Mouse (Mus musculus) Patski (cell line): ENCODE measurements around the gene Spon1. TPM values are rescaled to one million over a fixed set of nuclear protein-coding genes. Genes with fewer than 3 reads are reported as not detected.
A peak's percentile ranks its signal among the peaks of the same experiment; 100 is the strongest.

Experiments
- ATAC-seq: fragments of 100-300 bp; one replicate; pipeline ENCODE4 v1.8.0; 2021
- CTCF ChIA-PET: fragments of 350-600 bp; sonication (Branson Sonifier 250); formaldehyde crosslinking; loops from one replicate; lab custom pipeline; 2022; ENCODE audit warnings: inconsistent platforms; lab: Charles Lee
- POLR2A ChIA-PET: fragments of 350-600 bp; sonication (Branson Sonifier 250); formaldehyde crosslinking; loops from one replicate; lab custom pipeline; 2022; ENCODE audit warnings: antibody characterized with exemption, inconsistent platforms; lab: Charles Lee
- DNase-seq: peaks from one replicate; pipeline ENCODE4 v3.0.0-alpha.2; 2011; ENCODE audit warnings: low read depth, low spot score
- H3K27me3 ChIP-seq: fragments of 371-371 bp; one replicate; pipeline ENCODE4 v1.5.1; 2021
- CTCF ChIP-seq: fragments of 100-300 bp; IDR thresholded peaks from one replicate; pipeline ENCODE4 v1.5.1; 2021
- in situ Hi-C: fragments of 300-500 bp; cut with MboI; formaldehyde crosslinking; loops from 3 replicates; pipeline ENCODE4 v1.11.1; 2018; ENCODE audit warnings: low pct_unique_long_range_greater_than_20kb, mixed read lengths
- polyA plus RNA-seq: library from polyadenylated mRNA; unstranded; gene quantifications from one replicate; pipeline ENCODE4 v1.2.3, GENCODE M21; 2021

Spon1 gene
- polyA plus RNA-seq, 1 experiment from 2014 or later: 0.33 TPM

DNA sequence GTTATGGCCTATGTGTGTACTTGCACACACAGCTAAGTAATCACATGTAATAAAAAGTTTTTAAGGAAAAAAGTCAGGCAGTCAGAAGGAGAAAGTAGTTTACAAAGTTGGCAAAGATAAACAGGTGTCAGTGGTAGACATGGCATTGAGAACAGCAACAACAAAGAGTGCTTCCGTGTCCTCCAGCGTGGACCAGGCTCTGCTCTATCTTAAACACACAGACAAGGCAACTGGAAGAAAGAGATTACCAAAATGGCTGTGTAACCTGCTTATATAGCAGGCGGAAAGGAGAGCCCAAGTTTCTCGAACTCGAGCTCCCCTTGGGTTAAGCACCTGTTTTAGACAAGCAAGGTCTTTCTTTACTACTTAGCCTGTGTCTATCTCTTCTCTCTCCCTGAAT, 314.5 kb downstream of the Spon1 start:
- TF ChIP-seq CTCF: no peak
- POLR2A ChIA-PET: no interaction called here
- ATAC-seq (no peak), DNase-seq (no peak)
- H3K27me3 ChIP-seq: no peaks in the 10 kb centered on the region
- in situ Hi-C loops: no loop called here
- CTCF ChIA-PET: interaction anchor here (1.3 to 1.8 kb wide), 3 partner anchors 103 to 133 kb away, joined by 3 to 6 read pairs (median 3); no protein-coding TSS in a partner anchor

DNA sequence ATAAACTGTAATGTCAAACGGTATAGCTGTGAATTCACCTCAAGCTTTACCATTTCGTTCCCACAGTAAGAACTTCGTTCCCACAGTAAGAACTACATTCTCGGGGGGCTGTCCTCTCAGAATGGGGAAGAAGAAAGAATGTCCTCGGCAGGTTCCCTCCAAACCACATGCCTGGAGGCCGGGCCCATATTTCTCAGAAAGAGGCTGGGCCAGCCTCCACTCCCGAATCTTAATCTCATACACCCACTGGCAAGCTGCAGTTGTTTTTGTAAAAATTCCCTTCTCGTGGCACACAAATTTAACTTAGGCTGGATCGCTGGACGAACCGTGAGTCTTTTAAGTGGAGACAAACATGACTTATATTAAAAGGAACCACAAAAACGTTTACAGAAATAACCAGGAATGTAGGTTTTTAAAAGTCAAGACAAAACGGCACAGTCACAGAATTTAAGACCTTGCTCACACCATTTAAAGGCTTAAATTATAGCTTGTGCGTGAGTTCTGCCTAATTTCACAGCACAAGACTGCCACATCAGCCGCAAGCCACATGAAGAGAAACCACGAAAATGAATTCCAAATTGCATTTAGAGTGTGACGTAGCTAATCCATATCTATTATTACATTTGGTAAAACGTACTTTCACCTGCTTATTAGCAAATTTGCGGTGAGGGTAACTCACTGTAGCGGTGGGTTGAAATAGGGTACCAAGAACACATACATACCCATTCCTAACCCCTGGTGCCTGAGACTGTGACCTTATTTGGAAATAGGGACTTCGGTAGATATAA, 316.0 kb downstream of the Spon1 start:
- ATAC-seq (no peak), DNase-seq (no peak)
- no peaks in the 10 kb centered on the region for H3K27me3 ChIP-seq
- TF ChIP-seq CTCF: no peak
- POLR2A ChIA-PET: interaction anchor here (0.8 to 1.2 kb wide), 2 partner anchors 20 to 131 kb away, joined by 3 read pairs; no protein-coding TSS in a partner anchor
- in situ Hi-C loops: no loop called here
- CTCF ChIA-PET: interaction anchor here (0.7 to 1.2 kb wide), 3 partner anchors 9 to 131 kb away, joined by 3 read pairs; no protein-coding TSS in a partner anchor

GRCm38 (mm10) chr7:114083088-114083487, 317.3 kb downstream of the Spon1 start:
- no peaks in the 10 kb centered on the region for H3K27me3 ChIP-seq
- TF ChIP-seq CTCF: no peak
- POLR2A ChIA-PET: no interaction called here
- CTCF ChIA-PET: no interaction called here
- DNase-seq (no peak), ATAC-seq (no peak)
- in situ Hi-C loops: no loop called here

DNA sequence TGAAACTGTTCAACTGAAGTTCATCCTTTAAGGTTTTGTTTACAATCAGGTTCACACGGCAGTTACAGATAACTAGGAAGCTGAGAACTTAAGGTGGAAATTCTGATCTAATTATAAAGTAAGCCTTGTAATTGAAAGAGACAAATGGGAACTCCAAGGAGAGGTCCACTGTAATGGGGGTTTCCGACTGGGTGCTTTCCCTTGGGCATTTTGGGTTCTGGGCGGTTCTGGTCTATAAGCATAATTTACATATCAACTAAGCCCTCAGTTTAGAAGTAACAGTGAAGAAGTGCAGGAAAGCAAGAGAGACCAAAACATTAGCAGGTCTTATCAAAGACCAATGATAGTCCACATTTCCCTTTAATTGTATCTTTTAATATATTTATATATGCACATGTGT, 318.0 kb downstream of the Spon1 start:
- DNase-seq: no peak
- ATAC-seq: no peak
- no peaks in the 10 kb centered on the region for H3K27me3 ChIP-seq
- ChIA-PET POLR2A (no interaction called here), CTCF (no interaction called here)
- in situ Hi-C loops: no loop called here
- no peak for TF ChIP-seq CTCF

- DNase-seq (no peak), ATAC-seq (no peak)
- POLR2A ChIA-PET: interaction anchor here (1.2 kb wide), 1 partner anchor 14 kb away, joined by 5 read pairs; no protein-coding TSS in a partner anchor
- no peak for TF ChIP-seq CTCF
- CTCF ChIA-PET: interaction anchor here (0.6 kb wide), 1 partner anchor 14 kb away, joined by 3 read pairs; no protein-coding TSS in a partner anchor
- in situ Hi-C loops: no loop called here
- H3K27me3 ChIP-seq: no peaks in the 10 kb centered on the region
These were observed 320.4 kb downstream of the Spon1 start for GRCm38 (mm10) chr7:114086021-114086710.

- in situ Hi-C loops: no loop called here
These were observed 321.5 kb downstream of the Spon1 start for GRCm38 (mm10) chr7:114087341-114087740.

DNA sequence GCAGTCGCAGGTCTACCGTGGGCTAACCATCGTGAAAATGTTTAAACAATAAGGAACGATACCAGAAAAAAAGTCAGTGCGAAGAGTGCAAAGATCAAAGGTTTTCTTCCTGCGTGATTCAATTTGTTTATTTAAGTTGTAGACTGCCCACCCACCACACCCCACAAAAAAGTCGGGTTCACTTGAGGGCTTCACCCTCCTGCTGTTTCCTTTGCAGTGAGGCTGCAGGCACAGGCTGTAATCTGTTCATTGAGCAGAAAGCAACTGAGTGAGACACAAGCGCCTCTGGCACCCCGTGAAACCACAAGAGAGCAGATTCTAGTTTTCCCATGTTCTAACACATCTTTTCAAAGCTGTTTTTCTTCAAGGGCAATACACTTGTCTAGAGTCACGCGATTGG, 322.2 kb downstream of the Spon1 start:
- DNase-seq (no peak), ATAC-seq (peak; percentile 44)
- POLR2A ChIA-PET: no interaction called here
- H3K27me3 ChIP-seq: no peaks in the 10 kb centered on the region
- in situ Hi-C loops: no loop called here
- TF ChIP-seq CTCF: no peak
- CTCF ChIA-PET: interaction anchor here (1.1 kb wide), 1 partner anchor 112 kb away, joined by 3 read pairs; no protein-coding TSS in a partner anchor

More at GRCm38 (mm10) chr7:114087341-114087740, 321.5 kb downstream of the Spon1 start:
- DNase-seq (no peak), ATAC-seq (no peak)
- no peaks in the 10 kb centered on the region for H3K27me3 ChIP-seq
- ChIA-PET POLR2A (interaction anchor here (1.2 kb wide), 1 partner anchor 15 kb away, joined by 5 read pairs; no protein-coding TSS in a partner anchor), CTCF (interaction anchor here (0.9 to 1.1 kb wide), 2 partner anchors 9 to 113 kb away, joined by 3 read pairs; no protein-coding TSS in a partner anchor)
- TF ChIP-seq CTCF: no peak

DNA sequence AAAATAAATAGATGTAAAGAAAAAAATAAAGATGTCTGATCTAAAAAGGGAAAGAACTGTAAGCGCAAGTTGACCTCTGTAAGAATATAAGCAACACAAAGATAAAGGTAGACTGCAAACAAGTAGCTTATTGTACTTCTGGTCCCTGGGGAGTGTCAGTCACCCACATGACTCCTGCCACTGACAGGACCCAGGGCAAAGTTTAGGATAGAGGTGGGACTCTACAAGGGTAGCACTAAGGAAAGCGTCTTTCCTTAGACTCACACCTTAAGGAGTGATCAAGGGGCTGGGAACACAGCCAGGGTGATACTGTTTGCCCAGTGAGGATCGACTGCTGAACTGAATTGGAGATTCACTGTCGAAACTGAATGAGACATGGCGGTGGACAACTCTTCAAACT, 323.1 kb downstream of the Spon1 start:
- H3K27me3 ChIP-seq: no peaks in the 10 kb centered on the region
- CTCF ChIA-PET: interaction anchor here (1.4 kb wide), 1 partner anchor 15 kb away, joined by 3 read pairs; no protein-coding TSS in a partner anchor
- no peak for TF ChIP-seq CTCF
- ATAC-seq (no peak), DNase-seq (no peak)
- in situ Hi-C loops: no loop called here
- POLR2A ChIA-PET: no interaction called here

DNA sequence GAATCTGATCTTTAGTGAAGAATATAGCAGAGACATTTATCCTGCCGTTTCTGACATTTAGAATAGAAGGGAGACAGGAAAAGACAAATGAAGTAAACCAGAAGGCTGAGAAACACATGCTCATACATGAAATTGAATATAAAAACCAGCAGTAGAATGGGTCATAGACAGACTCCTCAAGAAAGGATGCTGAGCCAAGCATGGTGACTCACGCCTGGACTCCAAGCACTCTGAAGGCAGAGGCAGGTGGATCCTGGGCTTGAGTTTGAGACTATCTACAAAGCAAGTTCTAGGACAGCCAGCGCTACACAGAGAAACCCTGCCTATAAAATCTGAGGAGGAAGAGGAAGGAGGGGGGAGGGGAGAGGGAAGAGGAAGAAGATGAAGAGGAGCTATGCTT, 324.4 kb downstream of the Spon1 start:
- CTCF ChIA-PET: interaction anchor here (1.4 kb wide), 1 partner anchor 16 kb away, joined by 3 read pairs; no protein-coding TSS in a partner anchor
- ATAC-seq (no peak), DNase-seq (no peak)
- TF ChIP-seq CTCF: no peak
- no peaks in the 10 kb centered on the region for H3K27me3 ChIP-seq
- POLR2A ChIA-PET: no interaction called here
- in situ Hi-C loops: no loop called here

- in situ Hi-C loops: no loop called here
- H3K27me3 ChIP-seq: no peaks in the 10 kb centered on the region
- no peak for TF ChIP-seq CTCF
- DNase-seq (no peak), ATAC-seq (no peak)
- ChIA-PET CTCF (no interaction called here), POLR2A (interaction anchor here (0.7 kb wide), 1 partner anchor 87 kb away, joined by 3 read pairs; no protein-coding TSS in a partner anchor)
These were observed 325.2 kb downstream of the Spon1 start for GRCm38 (mm10) chr7:114090892-114091545.
